In the genomic region with DNA sequence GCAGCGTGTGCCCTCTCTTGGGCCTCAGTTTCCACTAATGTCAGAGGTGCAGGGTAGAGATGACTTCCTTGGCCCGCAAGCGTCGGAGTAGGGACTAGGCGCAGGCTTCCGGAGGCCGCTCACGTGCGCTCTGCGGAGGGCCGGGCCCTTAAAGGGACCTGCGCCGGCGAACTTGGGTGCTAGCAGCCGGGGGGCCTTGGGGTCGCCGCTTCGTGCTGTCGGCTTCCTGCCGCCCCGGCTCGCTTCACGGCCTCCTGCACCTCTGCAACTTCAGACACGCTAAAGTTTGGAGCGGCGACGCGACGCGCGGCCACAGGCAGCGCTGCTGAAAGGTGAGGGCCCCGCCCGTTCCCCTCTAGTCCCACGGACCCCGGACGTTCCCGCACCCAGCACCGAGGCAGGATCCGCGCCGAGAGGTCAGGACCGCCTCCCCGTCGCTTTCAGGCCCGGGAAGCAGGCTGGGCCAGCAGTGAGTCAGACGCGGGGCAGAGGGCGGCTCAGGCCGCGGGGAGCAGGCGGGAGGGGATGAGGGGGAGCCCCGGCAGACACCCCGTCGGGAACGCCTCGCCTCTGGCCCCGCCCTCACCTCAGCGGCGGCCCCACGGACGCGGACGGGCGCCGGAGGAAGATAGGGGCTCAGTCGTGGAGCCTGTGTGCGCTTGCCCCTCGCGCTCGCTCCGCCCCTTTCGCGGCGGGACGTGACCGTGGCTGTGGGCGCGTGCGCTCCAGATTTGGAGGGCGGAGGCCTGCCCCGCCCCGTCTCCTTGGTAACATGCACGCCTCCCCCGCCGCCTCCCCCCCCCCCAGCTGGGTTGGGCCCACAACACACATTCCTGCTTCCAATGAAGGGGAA, we compare ENCODE assay signal across 8 mouse cellular contexts. TPM values are rescaled to one million over a fixed set of nuclear protein-coding genes. Genes with fewer than 3 reads are reported as not detected.
DNase-seq lines count a peak whose midpoint lies in the region; ATAC-seq lines count a peak whose summit lies in the region.

A gene (minus strand): TSS at position 679 of the 853 bp plus-strand sequence.

- ATAC-seq in erythroid progenitor cell, adult 5-6 weeks (replicated peaks; ENCODE audit: low FRiP score, poor library complexity, severe bottlenecking): peak; percentile 71
- peak; percentile 92 for ATAC-seq in heart, embryonic 13.5 days (ENCODE audit: extremely low read depth, insufficient number of reproducible peaks, low FRiP score, low TSS enrichment)
- ATAC-seq in liver, embryonic 15.5 days (ENCODE audit: insufficient read depth): peak; percentile 87
- ATAC-seq in neural tube, embryonic 12.5 days (ENCODE audit: low FRiP score, low read depth): peak; percentile 81

- H3K27me3 ChIP-seq in heart, embryonic 13.5 days (replicated peaks): no peaks in the 10 kb centered on the region
- H3K27me3 ChIP-seq in liver, embryonic 15.5 days: no peaks in the 10 kb centered on the region
- H3K27me3 ChIP-seq in neural tube, embryonic 12.5 days (replicated peaks): no peaks in the 10 kb centered on the region

- H3K9ac ChIP-seq in heart, embryonic 13.5 days: peak within 1 kb of the TSS; percentile 92
- peak within 1 kb of the TSS; percentile 61 for H3K9ac ChIP-seq in liver, embryonic 15.5 days
- H3K9ac ChIP-seq in neural tube, embryonic 12.5 days: peak within 1 kb of the TSS; percentile 75

- peak within 1 kb of the TSS; percentile 92 for H3K4me3 ChIP-seq in heart, embryonic 13.5 days
- peak within 1 kb of the TSS; percentile 70 for H3K4me3 ChIP-seq in liver, embryonic 15.5 days (replicated peaks)
- H3K4me3 ChIP-seq in neural tube, embryonic 12.5 days: peak within 1 kb of the TSS; percentile 78

- H3K4me1 ChIP-seq in heart, embryonic 13.5 days: peaks cover 25% of the 10 kb centered on the region
- H3K4me1 ChIP-seq in liver, embryonic 15.5 days (replicated peaks): peaks cover 32% of the 10 kb centered on the region
- peaks cover 24% of the 10 kb centered on the region for H3K4me1 ChIP-seq in neural tube, embryonic 12.5 days

- under 1% methylated on average over 86 of the region's 86 CpGs for WGBS in heart, embryonic 13.5 days
- WGBS in liver, embryonic 15.5 days (ENCODE audit: insufficient replicate concordance): under 1% methylated on average over 86 of the region's 86 CpGs
- WGBS in neural tube, embryonic 12.5 days: under 1% methylated on average over 85 of the region's 86 CpGs

- H3K4me2 ChIP-seq in heart, embryonic 13.5 days: peak within 1 kb of the TSS; percentile 98
- H3K4me2 ChIP-seq in liver, embryonic 15.5 days: peak within 1 kb of the TSS; percentile 96
- peak within 1 kb of the TSS; percentile 98 for H3K4me2 ChIP-seq in neural tube, embryonic 12.5 days (replicated peaks)

- peak; percentile 92 for DNase-seq in CD4-positive, CD25-positive, alpha-beta regulatory T cell, adult 2 months (ENCODE audit: low read depth, low spot score)
- DNase-seq in brain, embryonic 18.5 days (ENCODE audit: low read depth, low spot score): peak; percentile 72
- DNase-seq in kidney, postnatal 14 days: peak; percentile 95
- DNase-seq in telencephalon, adult 2 months (ENCODE audit: low read depth, low spot score): peak; percentile 84

- no peaks in the 10 kb centered on the region for H3K9me3 ChIP-seq in heart, embryonic 13.5 days
- no peaks in the 10 kb centered on the region for H3K9me3 ChIP-seq in liver, embryonic 15.5 days (replicated peaks)
- no peaks in the 10 kb centered on the region for H3K9me3 ChIP-seq in neural tube, embryonic 12.5 days

- peak within 1 kb of the TSS; percentile 86 for H3K27ac ChIP-seq in heart, embryonic 13.5 days (replicated peaks)
- peak within 1 kb of the TSS; percentile 73 for H3K27ac ChIP-seq in liver, embryonic 15.5 days (replicated peaks)
- peak within 1 kb of the TSS; percentile 32; the same call in 1 of the 2 replicates for H3K27ac ChIP-seq in neural tube, embryonic 12.5 days

- peaks cover 20% of the 10 kb centered on the region for H3K36me3 ChIP-seq in heart, embryonic 13.5 days
- H3K36me3 ChIP-seq in liver, embryonic 15.5 days (replicated peaks): peaks cover under 1% of the 10 kb centered on the region; the same call in 1 of the 2 replicates
- H3K36me3 ChIP-seq in neural tube, embryonic 12.5 days: peaks cover 13% of the 10 kb centered on the region

RNA-seq across cellular contexts. Expression of the gene that starts here (rescaled TPM):
- 5.0 and 12.2 TPM in 2 replicates for total RNA-seq in erythroid progenitor cell, adult 5-6 weeks (2015; ENCODE audit: low replicate concordance)
- 1.8 and 23.2 TPM in 2 replicates for total RNA-seq in erythroid progenitor cell, adult 5-6 weeks (2017; ENCODE audit: low replicate concordance)
- 34.7 and 43.2 TPM in 2 replicates for polyA plus RNA-seq in heart, embryonic 13.5 days (2015; fragmentation: Nextera tagmentation; extraction: Ambion mirVana)
- polyA plus RNA-seq in liver, embryonic 15.5 days (2015; fragmentation: Nextera tagmentation; extraction: Ambion mirVana): 16.5 and 16.8 TPM in 2 replicates
- polyA plus RNA-seq in neural tube, embryonic 12.5 days (2016; fragmentation: Nextera tagmentation; extraction: Ambion mirVana): 35.1 and 38.4 TPM in 2 replicates

Comparison
In these comparisons a context has a peak if more than half of its experiments do, and no peak if none do; other contexts are left out.
1. Peak in every context shown above with its lines: DNase-seq, ATAC-seq, H3K4me3 ChIP-seq and H3K27ac ChIP-seq.
2. H3K27ac ChIP-seq: peak in every context shown above with its lines; median percentile 86 in heart, embryonic 13.5 days; 73 in liver, embryonic 15.5 days; 32 in neural tube, embryonic 12.5 days.